In genomic region chr4:129850491-129850890, GRCm38 (mm10) we compare ENCODE assay signal across 17 mouse cellular contexts. TPM values are rescaled to one million over a fixed set of nuclear protein-coding genes. Genes with fewer than 3 reads are reported as not detected.
DNase-seq lines count a peak whose midpoint lies in the region; ATAC-seq and TF ChIP-seq lines count a peak whose summit lies in the region.
"Had no signal": no experiment of that assay in that cellular context is flagged by ENCODE, and none has a peak within 500 bp of the region (broad histone marks: within the 10 kb centered on the region; RNA-seq: fewer than 3 reads in every experiment).

No protein-coding gene starts in this region.

- TF ChIP-seq CTCF in layer of hippocampus, adult 2 months (conservative IDR thresholded peaks at IDR 0.05) = peak; percentile 42
- TF ChIP-seq CTCF in brain, embryonic 14.5 days (IDR thresholded peaks at IDR 0.05; ENCODE audit: borderline replicate concordance, extremely low read depth, insufficient read depth, insufficient read length) = peak; percentile 5; the same call in 1 of the 2 replicates
- TF ChIP-seq CTCF in left cerebral cortex, adult 2 months (IDR thresholded peaks at IDR 0.05) = no peak; the same call in none of the 2 replicates

- H3K4me1 ChIP-seq in limb, embryonic 11.5 days (ENCODE audit: control insufficient read depth, insufficient read depth, low read length) = no peaks in the 10 kb centered on the region

- H3K4me3 ChIP-seq in layer of hippocampus, adult 2 months = no peak overlapping the region
- H3K4me3 ChIP-seq in limb, embryonic 11.5 days (ENCODE audit: low read depth, low read length) = no peak overlapping the region
- no peak overlapping the region for H3K4me3 ChIP-seq in left cerebral cortex, adult 2 months
- H3K4me3 ChIP-seq: heart, embryonic 13.5 days; megakaryocyte, embryonic 14.5 days had no signal

- 22% methylated on average over 2 of the region's 2 CpGs for WGBS in limb, embryonic 11.5 days

- intact Hi-C loops in left cerebral cortex, adult 2 months (cut with DNase I) = no loop called here

- H3K9ac ChIP-seq in limb, embryonic 11.5 days (ENCODE audit: low read length) = no peak overlapping the region
- H3K9ac ChIP-seq: heart, embryonic 13.5 days had no signal

- no peaks in the 10 kb centered on the region for H3K9me3 ChIP-seq in limb, embryonic 11.5 days (ENCODE audit: control insufficient read depth, low read length)
- H3K9me3 ChIP-seq: heart, embryonic 13.5 days; megakaryocyte, embryonic 14.5 days had no signal

- no peak for TF ChIP-seq POLR2A in brain, embryonic 14.5 days (IDR thresholded peaks at IDR 0.05; ENCODE audit: borderline replicate concordance, extremely low read depth, insufficient read depth, insufficient read length, poor library complexity, severe bottlenecking)

- no peaks in the 10 kb centered on the region for H3K27me3 ChIP-seq in limb, embryonic 11.5 days (ENCODE audit: control insufficient read depth, insufficient read depth, low read length)
- H3K27me3 ChIP-seq: heart, embryonic 13.5 days; megakaryocyte, embryonic 14.5 days; Patski had no signal

- DNase-seq in layer of hippocampus, adult 2 months (ENCODE audit: low spot score in 2 of 2) = no peak
- no peak for DNase-seq in layer of hippocampus, postnatal 10 days (ENCODE audit: low spot score in 2 of 2)
- DNase-seq in ES-CJ7 (ENCODE audit: low read depth, low spot score) = peak; percentile 53
- no peak for DNase-seq in brain, embryonic 14.5 days (ENCODE audit: low read depth)
- peak; percentile 71 for DNase-seq in limb, embryonic 11.5 days (ENCODE audit: low spot score)
- no peak for DNase-seq in left cerebral cortex, adult 2 months (ENCODE audit: extremely low spot score in 1 of 2, low spot score in 2 of 2)
- no peak for DNase-seq in frontal cortex, postnatal 25 days (ENCODE audit: low spot score in 2 of 2)
- DNase-seq in lung, postnatal 4 days = no peak
- DNase-seq: adrenal gland, adult 2 months; cerebellum, adult 2 months; kidney, adult 11 months; kidney, postnatal 4 days; layer of hippocampus, postnatal 36 days; lung, adult 2 months had no signal

- H3K4me2 ChIP-seq in limb, embryonic 11.5 days (ENCODE audit: low read depth, severe bottlenecking) = no peak overlapping the region
- H3K4me2 ChIP-seq: heart, embryonic 13.5 days had no signal

- peaks cover 11% of the 10 kb centered on the region; the same call in 1 of the 2 replicates for H3K36me3 ChIP-seq in limb, embryonic 11.5 days (ENCODE audit: control insufficient read depth, insufficient read depth, low read length)

- ATAC-seq in limb, embryonic 11.5 days (ENCODE audit: insufficient number of reproducible peaks, low FRiP score, low TSS enrichment, low read depth) = no peak
- ATAC-seq: Patski had no signal

- H3K27ac ChIP-seq in layer of hippocampus, adult 2 months = no peak overlapping the region
- H3K27ac ChIP-seq in limb, embryonic 11.5 days (replicated peaks; ENCODE audit: low read depth, low read length) = no peak overlapping the region
- no peak overlapping the region for H3K27ac ChIP-seq in left cerebral cortex, adult 2 months
- H3K27ac ChIP-seq: heart, embryonic 13.5 days had no signal

RNA-seq across cellular contexts. Expression of gene Ptp4a2, which starts 39.5 kb away (rescaled TPM):
- 100 to 1,000 TPM; 134 to 137 TPM for total RNA-seq in layer of hippocampus, adult 2 months (2021)
- 100 to 1,000 TPM; 125 to 136 TPM for total RNA-seq in layer of hippocampus, postnatal 10 days (2021)
- polyA plus RNA-seq in brain, embryonic 14.5 days (2012; rRNA removed) = 89.6 and 106 TPM in 2 replicates
- polyA plus RNA-seq in limb, embryonic 11.5 days (2014; fragmentation: Nextera tagmentation; extraction: Ambion mirVana) = 315 and 335 TPM in 2 replicates
- total RNA-seq in left cerebral cortex, adult 2 months (2021) = 100 to 1,000 TPM; 126 to 131 TPM

Comparison
In these comparisons a context has a peak if more than half of its experiments do, and no peak if none do; other contexts are left out.
1. DNase-seq: peak in ES-CJ7 (single experiment) and limb, embryonic 11.5 days (single experiment); none in layer of hippocampus, adult 2 months (0 of 2), layer of hippocampus, postnatal 10 days (0 of 2), brain, embryonic 14.5 days (single experiment), left cerebral cortex, adult 2 months (0 of 2), frontal cortex, postnatal 25 days (0 of 2) and lung, postnatal 4 days (0 of 2).